Mouse (Mus musculus): Measurements from ENCODE around the gene Serpinc1. TPM values are rescaled to one million over a fixed set of nuclear protein-coding genes. Genes with fewer than 3 reads are reported as not detected.
"Not testable (repeated sequence)": the region's sequence is repeated elsewhere in the genome, so short reads cannot be mapped to it uniquely, and the experiment has no call there.

Gene Serpinc1
- polyA plus RNA-seq, 1 experiment: 0.88 TPM

- no peak for TF ChIP-seq POLR2A (IDR thresholded peaks at IDR 0.05; ENCODE audit: borderline replicate concordance, extremely low read depth, insufficient read depth, insufficient read length, poor library complexity, severe bottlenecking)
- TF ChIP-seq CTCF (IDR thresholded peaks at IDR 0.05; ENCODE audit: borderline replicate concordance, extremely low read depth, insufficient read depth, insufficient read length): no peak
Measured at GRCm38 (mm10) chr1:161025410-161026210, 47.2 kb downstream of the Serpinc1 start.

GRCm38 (mm10) chr1:161027196-161027595 is 48.8 kb downstream of the Serpinc1 start:
- no peak for DNase-seq (ENCODE audit: low read depth)
- no peak for TF ChIP-seq POLR2A (IDR thresholded peaks at IDR 0.05; ENCODE audit: borderline replicate concordance, extremely low read depth, insufficient read depth, insufficient read length, poor library complexity, severe bottlenecking)
- TF ChIP-seq CTCF (IDR thresholded peaks at IDR 0.05; ENCODE audit: borderline replicate concordance, extremely low read depth, insufficient read depth, insufficient read length): no peak

More at GRCm38 (mm10) chr1:161025410-161026210, 47.2 kb downstream of the Serpinc1 start:
- no peak for DNase-seq (ENCODE audit: low read depth)

GRCm38 (mm10) chr1:161028427-161028826 is 50.0 kb downstream of the Serpinc1 start:
- DNase-seq (ENCODE audit: low read depth): not testable (repeated sequence)

DNA sequence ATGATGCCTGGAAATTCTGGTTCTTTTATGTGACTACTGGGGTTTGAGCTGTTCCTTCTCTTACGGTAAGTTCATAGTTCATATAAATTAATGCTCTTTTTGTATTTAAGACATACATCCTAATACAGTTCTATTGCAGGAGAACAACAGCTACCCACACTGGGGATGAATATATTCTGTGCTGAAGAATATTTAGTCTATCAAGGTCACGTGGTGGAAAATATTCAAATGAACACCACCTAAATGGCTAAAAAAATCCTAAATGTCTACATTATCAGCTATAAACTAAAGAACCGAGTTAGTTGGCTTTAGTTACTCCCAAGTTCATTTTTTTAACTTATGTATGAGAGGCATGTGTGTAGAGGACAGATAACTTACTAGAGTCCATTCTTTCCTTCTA is 51.7 kb downstream of the Serpinc1 start:
- TF ChIP-seq POLR2A (IDR thresholded peaks at IDR 0.05; ENCODE audit: borderline replicate concordance, extremely low read depth, insufficient read depth, insufficient read length, poor library complexity, severe bottlenecking) (no peak), CTCF (IDR thresholded peaks at IDR 0.05; ENCODE audit: borderline replicate concordance, extremely low read depth, insufficient read depth, insufficient read length) (no peak)
- DNase-seq (ENCODE audit: low read depth): no peak

DNA sequence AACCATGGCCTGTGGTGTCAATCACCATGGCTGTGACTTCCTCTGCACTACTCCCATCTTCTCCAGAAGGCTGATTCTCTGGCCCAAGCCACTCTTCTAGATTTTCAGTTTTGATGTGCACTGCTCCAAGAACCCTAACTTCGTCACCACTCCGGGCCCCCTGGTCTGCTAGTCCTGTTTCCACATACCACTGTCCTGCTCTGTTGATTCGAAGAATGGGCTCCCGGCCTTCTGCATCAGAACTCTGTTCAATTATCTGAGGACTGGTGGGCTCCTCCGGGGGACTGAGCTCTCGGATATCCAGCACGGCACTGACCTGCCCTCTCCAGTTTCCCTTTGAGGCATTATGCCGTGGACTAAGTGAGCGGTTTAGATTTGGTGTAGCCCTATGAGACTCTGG is 53.5 kb downstream of the Serpinc1 start:
- TF ChIP-seq CTCF (IDR thresholded peaks at IDR 0.05; ENCODE audit: borderline replicate concordance, extremely low read depth, insufficient read depth, insufficient read length) (no peak), POLR2A (IDR thresholded peaks at IDR 0.05; ENCODE audit: borderline replicate concordance, extremely low read depth, insufficient read depth, insufficient read length, poor library complexity, severe bottlenecking) (no peak)
- no peak for DNase-seq (ENCODE audit: low read depth)

GRCm38 (mm10) chr1:161032345-161032744 is 54.0 kb downstream of the Serpinc1 start:
- no peak for DNase-seq (ENCODE audit: low read depth)
- TF ChIP-seq CTCF (IDR thresholded peaks at IDR 0.05; ENCODE audit: borderline replicate concordance, extremely low read depth, insufficient read depth, insufficient read length) (no peak), POLR2A (IDR thresholded peaks at IDR 0.05; ENCODE audit: borderline replicate concordance, extremely low read depth, insufficient read depth, insufficient read length, poor library complexity, severe bottlenecking) (no peak)

- no peak for TF ChIP-seq POLR2A (IDR thresholded peaks at IDR 0.05; ENCODE audit: borderline replicate concordance, extremely low read depth, insufficient read depth, insufficient read length, poor library complexity, severe bottlenecking)
- TF ChIP-seq CTCF (IDR thresholded peaks at IDR 0.05; ENCODE audit: borderline replicate concordance, extremely low read depth, insufficient read depth, insufficient read length): no peak
- no peak for DNase-seq (ENCODE audit: low read depth)
Measured at GRCm38 (mm10) chr1:161033856-161034434, 55.6 kb downstream of the Serpinc1 start.

DNA sequence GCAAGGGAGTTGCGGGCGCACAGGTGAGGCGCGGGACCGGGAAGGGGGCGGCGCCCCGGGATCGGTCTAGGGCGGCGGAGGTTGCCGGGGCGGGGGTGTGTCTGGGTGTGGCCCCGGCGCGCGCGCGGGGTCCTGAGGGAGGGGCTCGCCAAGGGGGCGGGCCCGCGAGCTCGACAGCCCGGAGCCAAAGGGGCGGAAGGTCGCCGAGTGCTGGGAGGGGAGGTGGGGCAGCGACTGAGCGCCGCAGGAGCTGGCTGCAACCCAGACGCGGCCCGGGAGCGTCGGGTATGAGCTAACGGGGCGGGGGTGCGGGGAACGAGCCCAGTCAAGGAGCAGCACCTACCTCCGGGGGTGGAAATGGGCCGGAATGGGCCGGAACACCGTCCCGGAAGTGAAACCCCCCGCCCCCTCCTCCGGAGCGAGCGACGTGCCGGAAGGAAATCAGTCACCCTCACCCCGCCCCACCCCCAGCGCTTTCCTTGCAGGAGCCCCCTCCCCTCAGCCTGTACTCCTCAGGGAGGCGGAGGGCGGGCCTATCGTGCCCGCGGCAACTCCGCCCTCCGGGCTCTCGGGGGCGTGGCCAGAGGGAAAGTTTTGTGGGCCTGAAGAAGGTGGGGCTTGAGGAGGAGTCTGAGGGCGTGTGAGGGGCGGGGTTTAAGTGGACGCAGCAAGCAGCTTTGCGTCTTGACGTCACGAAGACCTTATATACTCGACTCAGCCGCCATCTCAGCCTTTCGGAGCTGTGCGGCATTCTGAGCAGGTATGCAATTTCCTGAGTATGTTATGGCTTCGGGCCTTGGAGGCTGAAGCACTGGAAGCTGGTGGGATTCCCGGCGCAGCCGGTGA is 56.3 kb downstream of the Serpinc1 start, which contains the start of gene Zbtb37:
Gene Zbtb37, minus strand, starts transcription at position 415 of the 846 bp plus-strand sequence.
- TF ChIP-seq POLR2A (IDR thresholded peaks at IDR 0.05; ENCODE audit: borderline replicate concordance, extremely low read depth, insufficient read depth, insufficient read length, poor library complexity, severe bottlenecking): peak; percentile 96
- TF ChIP-seq CTCF (IDR thresholded peaks at IDR 0.05; ENCODE audit: borderline replicate concordance, extremely low read depth, insufficient read depth, insufficient read length): no peak
- peak; percentile 100 for DNase-seq (ENCODE audit: low read depth)

DNA sequence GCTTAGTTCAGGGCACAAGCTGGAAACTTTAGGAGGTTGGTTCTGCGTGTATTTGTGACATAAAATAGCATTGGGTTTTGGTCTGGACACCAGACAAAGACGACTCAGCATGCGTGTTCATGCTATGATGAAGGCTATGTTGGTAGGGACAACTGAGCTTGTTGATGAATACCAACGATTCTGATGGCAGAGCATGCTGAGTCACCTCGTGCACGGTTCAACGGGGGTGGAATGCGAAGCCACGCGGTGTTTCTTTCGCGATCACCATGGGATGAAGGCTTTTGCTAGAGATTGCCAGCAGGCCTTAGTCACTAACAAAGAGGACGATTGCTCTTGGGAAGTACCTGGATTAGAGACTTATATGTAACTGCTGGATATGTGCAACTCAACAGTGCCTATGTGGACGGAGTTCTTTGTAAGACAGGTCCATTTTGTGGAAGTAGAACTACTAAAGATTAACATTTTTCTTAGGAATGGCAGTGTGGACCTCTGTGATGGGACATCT is 56.9 kb downstream of the Serpinc1 start:
- DNase-seq (ENCODE audit: low read depth): no peak
- TF ChIP-seq POLR2A (IDR thresholded peaks at IDR 0.05; ENCODE audit: borderline replicate concordance, extremely low read depth, insufficient read depth, insufficient read length, poor library complexity, severe bottlenecking): no peak
- no peak for TF ChIP-seq CTCF (IDR thresholded peaks at IDR 0.05; ENCODE audit: borderline replicate concordance, extremely low read depth, insufficient read depth, insufficient read length)

DNA sequence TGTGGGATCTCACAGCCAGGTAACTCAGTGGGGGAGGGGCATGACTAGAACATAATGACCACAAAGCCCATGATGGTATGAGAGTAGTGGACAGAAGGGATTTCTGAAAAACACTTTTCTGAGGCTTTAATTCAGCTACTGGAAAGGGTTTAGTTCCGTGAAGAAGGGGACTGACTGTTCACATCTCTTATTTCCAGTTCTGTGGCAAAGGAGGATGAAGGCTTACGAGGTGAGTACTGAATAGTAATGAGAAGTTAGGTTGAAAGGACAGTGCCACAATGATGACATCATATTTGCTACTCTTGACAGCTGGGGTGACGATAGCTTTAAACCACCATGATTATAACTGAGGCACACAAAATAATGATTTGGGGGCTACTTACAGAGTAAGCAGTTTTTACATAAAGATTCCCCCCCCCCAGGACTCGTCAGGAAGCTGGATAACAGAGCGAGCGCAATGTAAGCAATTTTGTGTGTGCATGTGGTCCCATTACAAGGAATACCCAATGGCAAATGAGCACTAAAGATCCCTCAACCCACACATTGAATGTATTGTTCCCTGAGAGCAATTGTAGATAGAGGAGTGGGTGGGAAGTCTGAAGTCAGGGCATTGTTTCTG is 57.5 kb downstream of the Serpinc1 start:
- TF ChIP-seq CTCF (IDR thresholded peaks at IDR 0.05; ENCODE audit: borderline replicate concordance, extremely low read depth, insufficient read depth, insufficient read length) (no peak), POLR2A (IDR thresholded peaks at IDR 0.05; ENCODE audit: borderline replicate concordance, extremely low read depth, insufficient read depth, insufficient read length, poor library complexity, severe bottlenecking) (no peak)
- DNase-seq (ENCODE audit: low read depth): peak; percentile 52

GRCm38 (mm10) chr1:161036411-161036841 is 58.0 kb downstream of the Serpinc1 start:
- TF ChIP-seq CTCF (IDR thresholded peaks at IDR 0.05; ENCODE audit: borderline replicate concordance, extremely low read depth, insufficient read depth, insufficient read length) (no peak), POLR2A (IDR thresholded peaks at IDR 0.05; ENCODE audit: borderline replicate concordance, extremely low read depth, insufficient read depth, insufficient read length, poor library complexity, severe bottlenecking) (no peak)
- DNase-seq (ENCODE audit: low read depth): peak; percentile 59

Measured in brain, embryonic 14.5 days (tissue).